Mouse (Mus musculus) heart, embryonic 11.5 days (tissue): ENCODE results near the gene Ccnh. TPM values are rescaled to one million over a fixed set of nuclear protein-coding genes. Genes with fewer than 3 reads are reported as not detected.

ENCODE experiments used
- ATAC-seq: fragments of 200-750 bp; cut with Nextera tagmentation; replicated peaks from 2 replicates; pipeline ENCODE4 v1.8.0; 2017; ENCODE audit warnings: moderate library complexity; ENCODE audit not compliant: insufficient number of reproducible peaks, low FRiP score, low TSS enrichment
- H3K27ac ChIP-seq: fragments of 300-500 bp; sonication (generic); 2 replicates; pipeline ENCODE4 v1.5.1; 2014; ENCODE audit warnings: mild to moderate bottlenecking, low read depth, low read length
- H3K27me3 ChIP-seq: fragments of 300-500 bp; sonication (generic); 2 replicates; pipeline ENCODE4 v1.6.1; 2014; ENCODE audit warnings: mild to moderate bottlenecking, low read length, mixed read lengths; ENCODE audit not compliant: control insufficient read depth, insufficient read depth
- H3K36me3 ChIP-seq: fragments of 300-500 bp; sonication (generic); 2 replicates; pipeline ENCODE4 v1.6.1; 2014; ENCODE audit warnings: mild to moderate bottlenecking, low read length, moderate library complexity, mixed read lengths; ENCODE audit not compliant: control insufficient read depth, insufficient read depth
- H3K4me1 ChIP-seq: fragments of 300-500 bp; sonication (generic); 2 replicates; pipeline ENCODE4 v1.6.1; 2014; ENCODE audit warnings: low read length; ENCODE audit not compliant: control insufficient read depth, insufficient read depth
- H3K4me2 ChIP-seq: fragments of 300-500 bp; sonication (generic); 2 replicates; pipeline ENCODE4 v1.6.1; 2014; ENCODE audit warnings: mild to moderate bottlenecking, moderate library complexity
- H3K4me3 ChIP-seq: fragments of 300-500 bp; sonication (generic); 2 replicates; pipeline ENCODE4 v1.5.1; 2014; ENCODE audit warnings: low read depth, low read length
- H3K9ac ChIP-seq: fragments of 300-500 bp; sonication (generic); 2 replicates; pipeline ENCODE4 v1.6.1; 2014; ENCODE audit warnings: mild to moderate bottlenecking, low read depth, low read length, moderate library complexity
- H3K9me3 ChIP-seq: fragments of 300-500 bp; sonication (generic); replicated peaks from 2 replicates; pipeline ENCODE4 v1.6.1; 2016; ENCODE audit warnings: low read length; ENCODE audit not compliant: control insufficient read depth
- WGBS: fragments of 180-500 bp; shearing (Covaris S2); extraction: QIAGEN DNeasy Blood & Tissue Kit; methylation state at CpG from one replicate; pipeline ENCODE4 v1.1.7; 2014; ENCODE audit not compliant: insufficient replicate concordance; 5-methylcytosine and 5-hydroxymethylcytosine counted together
- polyA plus RNA-seq: library from polyadenylated mRNA; unstranded; fragments of >200 nt; fragmentation: Nextera tagmentation; extraction: Ambion mirVana; gene quantifications from 2 replicates; pipeline ENCODE4 v1.2.1, GENCODE M21; 2014

Ccnh gene
- polyA plus RNA-seq, 1 experiment from 2014 or later, result 77.7 TPM

- H3K36me3 ChIP-seq, result peaks cover 5% of the 10 kb centered on the region; the same call in 1 of the 2 replicates
- H3K9ac ChIP-seq, result no peak overlapping the region
- WGBS, result 76% methylated on average over 2 of the region's 2 CpGs
- H3K9me3 ChIP-seq, result no peaks in the 10 kb centered on the region
- H3K4me1 ChIP-seq, result no peaks in the 10 kb centered on the region
- H3K4me3 ChIP-seq, result no peak overlapping the region
- no peaks in the 10 kb centered on the region for H3K27me3 ChIP-seq
- no peak overlapping the region for H3K27ac ChIP-seq
- ATAC-seq, result no peak
- no peak overlapping the region for H3K4me2 ChIP-seq
Measured at GRCm38 (mm10) chr13:85207493-85207892, 18.3 kb downstream of the Ccnh start.

- WGBS, result 91% methylated on average over 6 of the region's 6 CpGs
- no peak overlapping the region for H3K27ac ChIP-seq
- no peaks in the 10 kb centered on the region for H3K9me3 ChIP-seq
- no peaks in the 10 kb centered on the region for H3K4me1 ChIP-seq
- no peaks in the 10 kb centered on the region for H3K27me3 ChIP-seq
- peaks cover 5% of the 10 kb centered on the region; the same call in 1 of the 2 replicates for H3K36me3 ChIP-seq
- no peak overlapping the region for H3K4me3 ChIP-seq
- no peak overlapping the region for H3K4me2 ChIP-seq
- H3K9ac ChIP-seq, result no peak overlapping the region
- ATAC-seq, result no peak
Measured at GRCm38 (mm10) chr13:85208656-85209055, 19.4 kb downstream of the Ccnh start.

DNA sequence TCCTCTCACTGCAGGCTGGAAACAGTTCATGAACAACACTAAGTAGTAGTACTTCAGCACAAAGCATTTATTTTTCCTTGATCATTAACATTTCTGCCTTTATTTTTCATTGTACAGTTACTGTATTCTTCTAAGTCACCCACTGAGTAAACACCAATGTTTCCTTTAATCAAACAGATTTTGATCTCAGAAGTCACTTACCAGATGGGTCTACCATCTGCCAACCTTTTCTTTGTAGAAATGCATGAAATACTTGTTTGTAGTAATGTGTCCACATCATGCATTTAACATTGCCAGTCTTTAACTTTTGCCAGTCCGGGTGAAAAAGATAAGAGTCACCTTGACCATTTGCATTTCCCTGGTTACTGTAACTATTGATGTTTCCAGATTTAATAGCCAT, 21.1 kb downstream of the Ccnh start:
- Histone ChIP-seq H3K4me1 (no peaks in the 10 kb centered on the region), H3K9me3 (no peaks in the 10 kb centered on the region), H3K4me3 (no peak overlapping the region), H3K9ac (no peak overlapping the region), H3K4me2 (no peak overlapping the region), H3K36me3 (peaks cover 5% of the 10 kb centered on the region; the same call in 1 of the 2 replicates), H3K27me3 (no peaks in the 10 kb centered on the region), H3K27ac (no peak overlapping the region)
- 64% methylated on average over 1 of the region's 1 CpGs for WGBS
- no peak for ATAC-seq

DNA sequence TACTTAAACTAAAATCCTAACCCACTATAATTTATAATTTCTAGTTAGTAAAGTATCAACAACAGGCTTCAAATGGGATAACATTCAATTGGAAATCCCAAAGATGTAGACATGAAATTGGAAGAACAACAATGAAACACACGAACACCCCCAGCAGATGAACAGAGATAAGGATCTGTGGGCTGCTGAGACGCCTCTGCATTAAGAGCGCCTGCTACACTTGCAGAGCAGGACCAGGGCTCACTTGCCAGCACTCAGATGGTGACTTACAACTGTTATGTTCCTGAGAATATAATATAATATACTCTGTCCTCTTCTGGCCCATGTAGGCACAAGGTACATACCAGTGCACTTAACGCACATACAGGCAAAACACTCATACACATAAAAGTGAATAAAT, 29.4 kb downstream of the Ccnh start:
- no peaks in the 10 kb centered on the region for H3K27me3 ChIP-seq
- 74% methylated on average over 4 of the region's 4 CpGs for WGBS
- no peak for ATAC-seq

DNA sequence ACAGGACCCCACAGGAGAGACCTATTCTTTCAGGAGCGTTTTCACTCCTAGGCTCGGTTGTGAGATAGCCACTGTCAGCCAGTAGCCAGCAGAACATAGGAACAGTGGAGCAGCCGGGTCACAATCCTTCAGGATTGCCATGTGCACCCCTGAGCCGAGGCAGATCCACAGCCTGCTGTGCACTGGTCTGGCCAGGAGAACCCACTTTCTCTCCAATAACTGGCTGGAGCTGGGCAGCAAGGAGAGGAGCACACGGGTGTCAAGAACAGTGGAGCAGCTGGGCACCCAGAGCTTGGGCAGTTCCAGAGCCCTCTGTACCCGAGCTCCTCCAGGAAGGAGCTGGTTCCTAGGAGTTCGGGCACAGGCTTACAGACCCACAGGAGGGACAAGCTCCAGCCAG, 49.6 kb downstream of the Ccnh start:
- peaks cover 2% of the 10 kb centered on the region; the same call in 1 of the 2 replicates for H3K36me3 ChIP-seq
- H3K4me2 ChIP-seq, result no peak overlapping the region
- 86% methylated on average over 7 of the region's 7 CpGs for WGBS
- H3K4me1 ChIP-seq, result no peaks in the 10 kb centered on the region
- no peak overlapping the region for H3K9ac ChIP-seq
- ATAC-seq, result no peak
- H3K27me3 ChIP-seq, result no peaks in the 10 kb centered on the region
- no peaks in the 10 kb centered on the region for H3K9me3 ChIP-seq
- no peak overlapping the region for H3K27ac ChIP-seq
- no peak overlapping the region for H3K4me3 ChIP-seq

More for the DNA sequence above, 29.4 kb downstream of the Ccnh start:
- H3K36me3 ChIP-seq, result 0 out of 2 replicates have a peak, but pooled peaks cover 2% of the 10 kb centered on the region
- H3K4me2 ChIP-seq, result no peak overlapping the region
- no peak overlapping the region for H3K9ac ChIP-seq
- no peaks in the 10 kb centered on the region for H3K9me3 ChIP-seq
- H3K27ac ChIP-seq, result no peak overlapping the region
- H3K4me1 ChIP-seq, result no peaks in the 10 kb centered on the region
- H3K4me3 ChIP-seq, result no peak overlapping the region

Other genes with a start within 250 kb of the Ccnh start
- 38.3 and 42.4 TPM in 2 replicates for gene Rasa1, start 99.7 kb downstream of the Ccnh start, polyA plus RNA-seq